ENCODE assay signal across 17 mouse cellular contexts in the genomic region with DNA sequence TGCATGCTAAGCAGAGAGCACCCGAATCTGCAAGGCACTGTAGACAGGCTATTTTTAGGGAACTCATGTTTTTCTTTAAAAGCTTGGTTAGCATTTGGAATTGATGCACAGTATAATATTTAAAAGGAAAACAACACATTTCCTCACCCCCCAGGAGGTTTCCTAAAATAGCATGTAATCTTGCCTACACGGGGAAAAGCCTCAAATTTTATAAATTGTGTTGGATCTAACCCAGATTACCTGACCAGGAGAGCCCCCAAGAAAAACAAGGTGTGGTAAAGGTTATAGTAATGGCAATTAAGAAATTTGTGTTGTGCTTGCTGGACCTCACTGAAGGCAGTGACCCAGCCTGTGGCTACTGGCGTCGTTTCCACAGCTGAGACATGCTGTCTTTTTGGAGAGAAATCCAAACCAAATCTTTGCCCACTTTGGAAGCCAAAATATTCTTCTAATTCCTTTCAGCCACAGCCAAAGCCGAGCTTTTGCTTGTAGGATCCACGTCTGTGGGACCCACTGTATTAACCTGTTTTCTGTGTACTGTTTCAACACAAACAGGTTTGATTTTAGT.
DNase-seq lines count a peak whose midpoint lies in the region; ATAC-seq and TF ChIP-seq lines count a peak whose summit lies in the region.
"Had no signal": no experiment of that assay in that cellular context is flagged by ENCODE, and none has a peak within 500 bp of the region (broad histone marks: within the 10 kb centered on the region; RNA-seq: fewer than 3 reads in every experiment).

No protein-coding gene starts in this region.

- H3K9ac ChIP-seq in heart, adult 2 months (ENCODE audit: low read depth, low read length): no peak overlapping the region
- no peak overlapping the region for H3K9ac ChIP-seq in lung, embryonic 15.5 days
- H3K9ac ChIP-seq: heart, embryonic 13.5 days; hindbrain, embryonic 12.5 days; liver, embryonic 13.5 days; midbrain, embryonic 13.5 days had no signal

- TF ChIP-seq EP300 in heart, adult 2 months (IDR thresholded peaks at IDR 0.05; ENCODE audit: insufficient read depth, low read depth, low read length): no peak

- H3K4me1 ChIP-seq in heart, adult 2 months (ENCODE audit: control insufficient read depth, insufficient read depth, low read length): peaks cover 3% of the 10 kb centered on the region
- peaks cover 13% of the 10 kb centered on the region for H3K4me1 ChIP-seq in lung, embryonic 15.5 days
- peaks cover 4% of the 10 kb centered on the region; the same call in 1 of the 2 replicates for H3K4me1 ChIP-seq in embryonic fibroblast, embryonic 13.5 days (ENCODE audit: control insufficient read depth, insufficient read depth, low read length)
- H3K4me1 ChIP-seq: heart, embryonic 13.5 days; hindbrain, embryonic 12.5 days; liver, embryonic 13.5 days had no signal

- DNase-seq in heart, adult 2 months: peak in 1 of 2 experiments; percentile 31
- DNase-seq in heart, adult 8-10 months (ENCODE audit: low spot score): no peak
- no peak for DNase-seq in lung, postnatal 4 days
- DNase-seq in skeletal muscle tissue, adult 2 months (ENCODE audit: low read depth, low spot score): peak; percentile 30
- no peak for DNase-seq in embryo, embryonic 9.5 days (ENCODE audit: extremely low spot score)
- DNase-seq: adrenal gland, adult 2 months; cerebellum, adult 18-20 months; kidney, postnatal 36 days; liver, embryonic 13.5 days; thymus, postnatal 36 days had no signal

- H3K4me3 ChIP-seq in heart, adult 2 months: no peak overlapping the region
- H3K4me3 ChIP-seq in lung, embryonic 15.5 days: no peak overlapping the region
- no peak overlapping the region for H3K4me3 ChIP-seq in embryonic fibroblast, embryonic 13.5 days (ENCODE audit: insufficient read depth, low read length)
- H3K4me3 ChIP-seq: heart, embryonic 13.5 days; hindbrain, embryonic 12.5 days; liver, embryonic 13.5 days; midbrain, embryonic 13.5 days had no signal

- no peak for ATAC-seq in lung, embryonic 15.5 days (ENCODE audit: borderline replicate concordance, extremely low read depth, low FRiP score, low TSS enrichment)
- ATAC-seq: midbrain, embryonic 13.5 days had no signal

- TF ChIP-seq CTCF in heart, adult 2 months (IDR thresholded peaks at IDR 0.05): no peak
- TF ChIP-seq CTCF in embryonic fibroblast, embryonic 13.5 days (IDR thresholded peaks at IDR 0.05; ENCODE audit: borderline replicate concordance, insufficient read depth, low read length): no peak

- H3K79me2 ChIP-seq in heart, adult 2 months (replicated peaks; ENCODE audit: control insufficient read depth, insufficient read depth, low read length): no peaks in the 10 kb centered on the region

- TF ChIP-seq POLR2A in heart, adult 2 months (IDR thresholded peaks at IDR 0.05; ENCODE audit: insufficient read depth, low read depth, low read length): no peak
- no peak for TF ChIP-seq POLR2A in embryonic fibroblast, embryonic 13.5 days (IDR thresholded peaks at IDR 0.05; ENCODE audit: low read depth, low read length)

- peak overlapping the region; percentile 5 for H3K27ac ChIP-seq in heart, adult 2 months
- H3K27ac ChIP-seq in lung, embryonic 15.5 days: peak overlapping the region; percentile 83
- peak overlapping the region; percentile 81 for H3K27ac ChIP-seq in embryonic fibroblast, embryonic 13.5 days (ENCODE audit: insufficient read depth, low read length)
- H3K27ac ChIP-seq: heart, embryonic 13.5 days; hindbrain, embryonic 12.5 days; liver, embryonic 13.5 days; midbrain, embryonic 13.5 days; stomach, postnatal 0 days had no signal

- 56% methylated on average over 6 of the region's 6 CpGs for WGBS in heart, adult 2 months
- WGBS in lung, embryonic 15.5 days: 72% methylated on average over 6 of the region's 6 CpGs

- H3K27me3 ChIP-seq in heart, adult 2 months (ENCODE audit: control insufficient read depth, insufficient read depth, low read length): no peaks in the 10 kb centered on the region
- no peaks in the 10 kb centered on the region for H3K27me3 ChIP-seq in lung, embryonic 15.5 days
- H3K27me3 ChIP-seq: heart, embryonic 13.5 days; hindbrain, embryonic 12.5 days; liver, embryonic 13.5 days; midbrain, embryonic 13.5 days had no signal

- intact Hi-C loops in heart, adult 2 months (cut with DNase I): no loop called here

- no peak overlapping the region for H3K4me2 ChIP-seq in lung, embryonic 15.5 days
- H3K4me2 ChIP-seq: heart, embryonic 13.5 days; hindbrain, embryonic 12.5 days; liver, embryonic 13.5 days; midbrain, embryonic 13.5 days had no signal

- no peaks in the 10 kb centered on the region for H3K36me3 ChIP-seq in heart, adult 2 months (ENCODE audit: control insufficient read depth, insufficient read depth, low read length)
- H3K36me3 ChIP-seq in lung, embryonic 15.5 days: no peaks in the 10 kb centered on the region
- H3K36me3 ChIP-seq: G1E; heart, embryonic 13.5 days; hindbrain, embryonic 12.5 days; liver, embryonic 13.5 days; midbrain, embryonic 13.5 days had no signal

- no peaks in the 10 kb centered on the region for H3K9me3 ChIP-seq in lung, embryonic 15.5 days
- H3K9me3 ChIP-seq: G1E; heart, embryonic 13.5 days; hindbrain, embryonic 12.5 days; liver, embryonic 13.5 days; midbrain, embryonic 13.5 days had no signal

Comparison
In these comparisons a context has a peak if more than half of its experiments do, and no peak if none do; other contexts are left out.
1. H3K27ac ChIP-seq: peak in every context shown above with its lines; median percentile 83 in lung, embryonic 15.5 days; 81 in embryonic fibroblast, embryonic 13.5 days; 5 in heart, adult 2 months.